Mouse (Mus musculus) CH12.LX (cell line): ENCODE data around the gene Pigh. TPM values are rescaled to one million over a fixed set of nuclear protein-coding genes. Genes with fewer than 3 reads are reported as not detected.

ENCODE experiments used
- DNase-seq: peaks from one replicate; pipeline ENCODE4 v3.0.0-alpha.2; 2013; ENCODE audit errors: extremely low read depth
- H3K27ac ChIP-seq: 2 replicates; pipeline ENCODE4 v1.5.1; 2012; ENCODE audit warnings: low read depth, mild to moderate bottlenecking, control low read depth, moderate library complexity; ENCODE audit not compliant: insufficient read depth
- H3K27me3 ChIP-seq: replicated peaks from 2 replicates; pipeline ENCODE3; 2012; ENCODE audit warnings: inconsistent platforms
- H3K36me3 ChIP-seq, 2 experiments: replicated peaks in 1 of 2; 2 replicates each; pipeline versions ENCODE3 to v1.6.1; 2012; ENCODE audit warnings: inconsistent platforms in 1 of 2, low read length in 1 of 2, mild to moderate bottlenecking in 1 of 2, mixed read lengths in 1 of 2, moderate library complexity in 1 of 2; ENCODE audit not compliant: control insufficient read depth in 1 of 2, insufficient read depth in 1 of 2
- H3K4me1 ChIP-seq, 2 experiments: 2 replicates each; pipeline ENCODE4 v1.6.1; 2012; ENCODE audit warnings: inconsistent platforms in 1 of 2, moderate library complexity in 1 of 2; ENCODE audit not compliant: insufficient read depth in 2 of 2, control insufficient read depth in 1 of 2
- H3K4me2 ChIP-seq: 2 replicates; pipeline ENCODE4 v1.6.1; 2012; ENCODE audit warnings: low read depth, mild to moderate bottlenecking, control low read depth; ENCODE audit not compliant: poor library complexity, insufficient read depth, severe bottlenecking
- H3K4me3 ChIP-seq, 3 experiments: fragments of 150-350 bp in 1 of 3; sonication (generic) in 1 of 3; replicated peaks in 1 of 3; 2 replicates each; pipeline versions ENCODE3 to v1.5.1; 2011 to 2012; ENCODE audit warnings: low read depth in 2 of 3, low read length in 2 of 3, mild to moderate bottlenecking in 2 of 3, moderate library complexity in 2 of 3, control low read depth in 1 of 3, improper control_type of control experiment in 1 of 3, inconsistent platforms in 1 of 3, mixed read lengths in 1 of 3; ENCODE audit not compliant: poor library complexity in 1 of 3
- H3K79me2 ChIP-seq: replicated peaks from 2 replicates; pipeline ENCODE4 v1.6.1; 2012; ENCODE audit warnings: mild to moderate bottlenecking, moderate library complexity; ENCODE audit not compliant: control insufficient read depth, poor library complexity, insufficient read depth, severe bottlenecking; ENCODE audit errors: extremely low read depth
- H3K9ac ChIP-seq: 2 replicates; pipeline ENCODE4 v1.6.1; 2012; ENCODE audit warnings: low read depth, mild to moderate bottlenecking, control low read depth, moderate library complexity; ENCODE audit not compliant: insufficient read depth
- H3K9me3 ChIP-seq: replicated peaks from 2 replicates; pipeline ENCODE3; 2012; ENCODE audit warnings: low read length, inconsistent platforms, mixed read lengths
- BHLHE40 ChIP-seq: IDR thresholded peaks from 2 replicates; pipeline ENCODE4 v1.6.1; 2011; ENCODE audit warnings: mild to moderate bottlenecking, low read depth, low read length, improper control_type of control experiment
- CHD1 ChIP-seq: IDR thresholded peaks from 2 replicates; pipeline ENCODE4 v1.6.1; 2012; ENCODE audit warnings: low read depth, low read length, improper control_type of control experiment, inconsistent platforms
- CTCF ChIP-seq, 2 experiments: IDR thresholded peaks in 1 of 2; conservative IDR thresholded peaks in 1 of 2; 2 replicates each; pipeline ENCODE4 v1.5.1; 2011 to 2012; ENCODE audit warnings: low read depth in 2 of 2, low read length in 2 of 2, improper control_type of control experiment in 1 of 2, inconsistent platforms in 1 of 2, mild to moderate bottlenecking in 1 of 2, moderate library complexity in 1 of 2
- EP300 ChIP-seq: IDR thresholded peaks from 2 replicates; pipeline ENCODE4 v1.6.1; 2011; ENCODE audit warnings: low read length, improper control_type of control experiment
- ETS1 ChIP-seq: conservative IDR thresholded peaks from 2 replicates; pipeline ENCODE4 v1.6.1; 2012; ENCODE audit warnings: low read depth, mild to moderate bottlenecking, inconsistent platforms, low read length, improper control_type of control experiment, moderate library complexity
- JUN ChIP-seq: IDR thresholded peaks from 2 replicates; pipeline ENCODE4 v1.6.1; 2011; ENCODE audit warnings: low read depth, mild to moderate bottlenecking, low read length, improper control_type of control experiment, moderate library complexity; ENCODE audit not compliant: insufficient read depth
- KAT2A ChIP-seq: IDR thresholded peaks from 2 replicates; pipeline ENCODE4 v1.6.1; 2012; ENCODE audit warnings: low read length, improper control_type of control experiment, inconsistent platforms; ENCODE audit not compliant: insufficient replicate concordance
- MAFK ChIP-seq: IDR thresholded peaks from 2 replicates; pipeline ENCODE4 v1.6.1; 2011; ENCODE audit warnings: low read length, improper control_type of control experiment; ENCODE audit not compliant: insufficient replicate concordance
- MAZ ChIP-seq: IDR thresholded peaks from 2 replicates; pipeline ENCODE4 v1.6.1; 2012; ENCODE audit warnings: low read depth, mild to moderate bottlenecking, inconsistent platforms, low read length, improper control_type of control experiment, moderate library complexity
- MEF2A ChIP-seq: IDR thresholded peaks from 2 replicates; pipeline ENCODE4 v1.6.1; 2014; ENCODE audit warnings: low read depth, mild to moderate bottlenecking, inconsistent platforms, low read length, improper control_type of control experiment, borderline replicate concordance
- MXI1 ChIP-seq: IDR thresholded peaks from 2 replicates; pipeline ENCODE4 v1.6.1; 2011; ENCODE audit warnings: mild to moderate bottlenecking, low read depth, low read length, improper control_type of control experiment
- POLR2A ChIP-seq: IDR thresholded peaks from 2 replicates; pipeline ENCODE4 v1.6.1; 2011; ENCODE audit warnings: low read depth, mild to moderate bottlenecking, improper control_type of control experiment, low read length
- POLR2AphosphoS2 ChIP-seq: IDR thresholded peaks from 2 replicates; pipeline ENCODE4 v1.6.1; 2011; ENCODE audit warnings: low read depth, low read length, improper control_type of control experiment
- RAD21 ChIP-seq: IDR thresholded peaks from 2 replicates; pipeline ENCODE4 v1.6.1; 2011; ENCODE audit warnings: low read depth, mild to moderate bottlenecking, low read length, improper control_type of control experiment, moderate library complexity
- RCOR1 ChIP-seq: conservative IDR thresholded peaks from 2 replicates; pipeline ENCODE4 v1.6.1; 2012; ENCODE audit warnings: low read depth, mild to moderate bottlenecking, inconsistent platforms, low read length, improper control_type of control experiment
- SIN3A ChIP-seq: IDR thresholded peaks from 2 replicates; pipeline ENCODE4 v1.6.1; 2012; ENCODE audit warnings: low read length, improper control_type of control experiment, inconsistent platforms
- SMC3 ChIP-seq: IDR thresholded peaks from 2 replicates; pipeline ENCODE4 v1.6.1; 2011; ENCODE audit warnings: low read depth, low read length, improper control_type of control experiment
- TBP ChIP-seq: conservative IDR thresholded peaks from 2 replicates; pipeline ENCODE4 v1.6.1; 2011; ENCODE audit warnings: low read depth, low read length, improper control_type of control experiment
- UBTF ChIP-seq: IDR thresholded peaks from 2 replicates; pipeline ENCODE4 v1.6.1; 2012; ENCODE audit warnings: low read depth, mild to moderate bottlenecking, inconsistent platforms, low read length, improper control_type of control experiment, moderate library complexity
- USF2 ChIP-seq: conservative IDR thresholded peaks from 2 replicates; pipeline ENCODE4 v1.6.1; 2011; ENCODE audit warnings: low read depth, low read length, improper control_type of control experiment
- ZC3H11A ChIP-seq: IDR thresholded peaks from 2 replicates; pipeline ENCODE4 v1.6.1; 2012; ENCODE audit warnings: low read depth, mild to moderate bottlenecking, inconsistent platforms, low read length, improper control_type of control experiment
- ZKSCAN1 ChIP-seq: IDR thresholded peaks from 2 replicates; pipeline ENCODE4 v1.6.1; 2012; ENCODE audit warnings: low read depth, inconsistent platforms, low read length, improper control_type of control experiment, borderline replicate concordance
- ZNF384 ChIP-seq: IDR thresholded peaks from 2 replicates; pipeline ENCODE4 v1.6.1; 2012; ENCODE audit warnings: low read depth, low read length, improper control_type of control experiment, inconsistent platforms
- dilution Hi-C: fragments of 300-500 bp; cut with MboI; formaldehyde crosslinking; loops from 2 replicates; pipeline ENCODE4 v1.14.3; 2020; ENCODE audit warnings: low sequenced_read_pairs; ENCODE audit not compliant: extremely low pct_unique_long_range_greater_than_20kb, extremely low pct_ligation_motif_present
- in situ Hi-C: fragments of 300-500 bp; cut with MboI; formaldehyde crosslinking; loops from 3 replicates; pipeline ENCODE4 v1.14.3; 2019; ENCODE audit warnings: low sequenced_read_pairs, low pct_ligation_motif_present, low pct_unique_long_range_greater_than_20kb, mixed read lengths
- polyA plus RNA-seq: library from polyadenylated mRNA; unstranded; fragments of >175 nt; gene quantifications from 2 replicates; pipeline ENCODE4 v1.2.1, GENCODE M21; 2012; ENCODE audit warnings: low read depth; ENCODE audit not compliant: insufficient read length
- total RNA-seq, 2 experiments: library from RNA; depleted of rRNA; stranded (reverse); fragments of 300-350 nt in 1 of 2; fragments of >200 nt in 1 of 2; gene quantifications; 2 replicates each; pipeline ENCODE4 v1.2.3; 2012 to 2014

The Pigh gene
- total and polyA plus RNA-seq, 3 experiments = 9.3 to 17.8 (median 12.8) TPM

- no peak for DNase-seq
- no peak overlapping the region for H3K4me3 ChIP-seq
Measured at GRCm38 (mm10) chr12:79103773-79104172, 14.3 kb upstream of the Pigh start.

GRCm38 (mm10) chr12:79097106-79097752 lies 7.8 kb upstream of the Pigh start:
- in situ Hi-C loops (loop anchor here (5.0 to 25.0 kb wide), 3 partner anchors 75 to 1035 kb away; no protein-coding TSS in a partner anchor), dilution Hi-C loops (no loop called here)
- Histone ChIP-seq H3K27ac (no peak overlapping the region), H3K79me2 (no peaks in the 10 kb centered on the region), H3K4me3 (no peak overlapping the region), H3K9me3 (no peaks in the 10 kb centered on the region), H3K27me3 (no peaks in the 10 kb centered on the region), H3K9ac (no peak overlapping the region), H3K4me2 (no peak overlapping the region), H3K4me1 (no peaks in the 10 kb centered on the region), H3K36me3 (no peaks in the 10 kb centered on the region)
- DNase-seq = peak; percentile 63
- TF ChIP-seq ZC3H11A (peak; percentile 85), TBP (no peak), CTCF (conservative IDR thresholded peaks at IDR 0.05 in 1 of 2, IDR thresholded peaks at IDR 0.05 in 1 of 2; ENCODE audit: low read depth in 2 of 2, low read length in 2 of 2) (peak; percentile 40 to 94; a peak in 3 of 4 replicates), SMC3 (peak; percentile 95), MEF2A (no peak), POLR2AphosphoS2 (no peak), RAD21 (peak; percentile 99)

More at GRCm38 (mm10) chr12:79103773-79104172, 14.3 kb upstream of the Pigh start:
- Histone ChIP-seq H3K27ac (no peak overlapping the region), H3K79me2 (no peaks in the 10 kb centered on the region), H3K36me3 (no peaks in the 10 kb centered on the region), H3K4me2 (no peak overlapping the region), H3K4me1 (peaks cover 2 to 8% of the 10 kb centered on the region in 2 experiments; a peak in 2 of 4 replicates), H3K9me3 (no peaks in the 10 kb centered on the region), H3K27me3 (no peaks in the 10 kb centered on the region), H3K9ac (no peak overlapping the region)
- in situ Hi-C loops = loop anchor here (25.0 kb wide), 1 partner anchor 916 kb away; the partner anchor contains the start of gene Gm6657
- no peak for TF ChIP-seq ZKSCAN1
- no peak for TF ChIP-seq ETS1
- TF ChIP-seq POLR2A = no peak
- no peak for TF ChIP-seq TBP
- TF ChIP-seq SIN3A = no peak
- dilution Hi-C loops = no loop called here

GRCm38 (mm10) chr12:79092569-79092968 lies 3.1 kb upstream of the Pigh start:
- Histone ChIP-seq H3K4me1 (peaks cover 0 to 25% of the 10 kb centered on the region in 2 experiments; a peak in 2 of 4 replicates), H3K9ac (no peak overlapping the region), H3K79me2 (no peaks in the 10 kb centered on the region; the same call in none of the 2 replicates), H3K4me3 (no peak overlapping the region), H3K27me3 (no peaks in the 10 kb centered on the region), H3K9me3 (peaks cover 4% of the 10 kb centered on the region), H3K4me2 (no peak overlapping the region), H3K36me3 (peaks cover 0 to 2% of the 10 kb centered on the region in 2 experiments), H3K27ac (no peak overlapping the region)
- dilution Hi-C loops (no loop called here), in situ Hi-C loops (loop anchor here (25.0 kb wide), 1 partner anchor 1030 kb away; no protein-coding TSS in a partner anchor)
- peak; percentile 68 for DNase-seq
- TF ChIP-seq USF2 (no peak), MAZ (no peak), RAD21 (peak; percentile 87), CTCF (conservative IDR thresholded peaks at IDR 0.05 in 1 of 2, IDR thresholded peaks at IDR 0.05 in 1 of 2; ENCODE audit: low read depth in 2 of 2, low read length in 2 of 2) (peak; percentile 63 to 89), JUN (no peak), ETS1 (no peak), BHLHE40 (no peak), EP300 (no peak), TBP (no peak), MAFK (0 out of 2 replicates have a peak, but pooled peaks have one; percentile 30), KAT2A (no peak), UBTF (no peak), POLR2A (no peak), ZNF384 (no peak), SMC3 (peak; percentile 97), CHD1 (no peak), MEF2A (no peak), RCOR1 (no peak), MXI1 (no peak)
